In the genomic region with DNA sequence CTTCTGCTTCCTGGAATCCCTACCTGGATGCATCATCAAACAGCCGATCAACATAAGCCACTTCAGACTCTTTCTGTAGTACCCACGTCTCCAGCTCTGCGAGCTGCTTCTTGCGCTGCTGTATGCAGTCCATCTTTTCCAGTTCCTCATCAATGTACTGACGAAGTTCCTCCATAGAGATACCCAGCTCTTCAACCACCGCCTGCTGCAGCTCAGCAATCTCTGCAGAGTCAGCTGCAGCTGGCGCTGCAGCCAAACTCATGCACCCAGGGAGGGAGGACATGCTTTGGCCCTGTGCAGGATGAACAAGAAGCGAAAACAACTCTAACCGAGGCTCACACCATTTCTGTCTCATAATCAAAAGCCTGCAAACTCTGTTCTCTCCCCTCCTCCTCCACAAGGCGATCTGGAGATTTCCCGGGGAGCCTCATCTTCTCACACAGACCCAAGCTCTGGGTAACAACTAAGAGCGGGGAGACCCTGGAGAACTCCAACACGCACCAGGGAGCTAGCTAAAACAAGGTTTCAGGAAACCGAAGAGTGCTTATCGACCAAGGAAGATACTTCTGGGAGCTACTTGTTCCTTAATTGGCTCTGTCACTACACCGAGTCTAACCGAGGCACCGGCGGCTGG, we compare ENCODE assay signal across 15 mouse cellular contexts. TPM values are rescaled to one million over a fixed set of nuclear protein-coding genes. Genes with fewer than 3 reads are reported as not detected.
DNase-seq lines count a peak whose midpoint lies in the region; ATAC-seq and TF ChIP-seq lines count a peak whose summit lies in the region.
"Not testable (repeated sequence)": the region's sequence is repeated elsewhere in the genome, so short reads cannot be mapped to it uniquely, and the experiment has no call there.
"Had no signal": no experiment of that assay in that cellular context is flagged by ENCODE, and none has a peak within 500 bp of the region (broad histone marks: within the 10 kb centered on the region; RNA-seq: fewer than 3 reads in every experiment).

No protein-coding gene starts in this region.

- not testable (repeated sequence) for H3K27me3 ChIP-seq in G1E (ENCODE audit: insufficient read depth, low read length); heart, embryonic 10.5 days (ENCODE audit: insufficient read depth, poor library complexity, severe bottlenecking); hindbrain, embryonic 15.5 days; limb, embryonic 10.5 days (ENCODE audit: low read depth, poor library complexity, severe bottlenecking); lung, embryonic 15.5 days; midbrain, postnatal 0 days (ENCODE audit: insufficient read depth, low read length); stomach, embryonic 16.5 days (ENCODE audit: control insufficient read depth, insufficient read depth, low read length)

- WGBS in heart, embryonic 10.5 days = 24% methylated on average over 10 of the region's 19 CpGs
- WGBS in hindbrain, embryonic 15.5 days = 25% methylated on average over 10 of the region's 19 CpGs
- WGBS in limb, embryonic 10.5 days = 42% methylated on average over 11 of the region's 19 CpGs
- 15% methylated on average over 5 of the region's 19 CpGs for WGBS in lung, embryonic 15.5 days
- 25% methylated on average over 8 of the region's 19 CpGs for WGBS in midbrain, postnatal 0 days
- 20% methylated on average over 8 of the region's 19 CpGs for WGBS in stomach, embryonic 16.5 days

- DNase-seq in G1E (ENCODE audit: low spot score); heart, embryonic 10.5 days (ENCODE audit: low spot score); limb, embryonic 10.5 days (ENCODE audit: low spot score); midbrain, postnatal 0 days (ENCODE audit: low spot score): not testable (repeated sequence)

- H3K4me2 ChIP-seq in hindbrain, embryonic 15.5 days = peak overlapping the region; percentile 50
- peak overlapping the region; percentile 49 for H3K4me2 ChIP-seq in lung, embryonic 15.5 days
- peak overlapping the region; percentile 35; the same call in 1 of the 2 replicates for H3K4me2 ChIP-seq in midbrain, postnatal 0 days (ENCODE audit: low read depth, low read length, poor library complexity, severe bottlenecking)
- peak overlapping the region; percentile 40; the same call in 1 of the 2 replicates for H3K4me2 ChIP-seq in stomach, embryonic 16.5 days (ENCODE audit: low read depth, low read length)

- H3K27ac ChIP-seq in heart, embryonic 10.5 days; hindbrain, embryonic 15.5 days (replicated peaks); limb, embryonic 10.5 days; lung, embryonic 15.5 days; midbrain, postnatal 0 days (ENCODE audit: low read depth, low read length); stomach, embryonic 16.5 days (ENCODE audit: low read length): not testable (repeated sequence)

- H3K36me3 ChIP-seq in G1E (replicated peaks) = peaks cover 33% of the 10 kb centered on the region
- peaks cover 23% of the 10 kb centered on the region for H3K36me3 ChIP-seq in heart, embryonic 10.5 days
- H3K36me3 ChIP-seq in hindbrain, embryonic 15.5 days = peaks cover 21% of the 10 kb centered on the region
- H3K36me3 ChIP-seq in limb, embryonic 10.5 days = peaks cover 36% of the 10 kb centered on the region
- H3K36me3 ChIP-seq in lung, embryonic 15.5 days = peaks cover 20% of the 10 kb centered on the region
- peaks cover 13% of the 10 kb centered on the region; the same call in 1 of the 2 replicates for H3K36me3 ChIP-seq in midbrain, postnatal 0 days (ENCODE audit: insufficient read depth, low read length)
- H3K36me3 ChIP-seq in stomach, embryonic 16.5 days (ENCODE audit: control insufficient read depth, insufficient read depth, low read length) = not testable (repeated sequence)

- not testable (repeated sequence) for H3K9ac ChIP-seq in hindbrain, embryonic 15.5 days; lung, embryonic 15.5 days; midbrain, postnatal 0 days (replicated peaks; ENCODE audit: low read length, poor library complexity, severe bottlenecking); stomach, embryonic 16.5 days (ENCODE audit: low read length)

- TF ChIP-seq CTCF in G1E (IDR thresholded peaks at IDR 0.05; ENCODE audit: low read depth, low read length); midbrain, postnatal 0 days (IDR thresholded peaks at IDR 0.05): not testable (repeated sequence)

- ATAC-seq in G1E (ENCODE audit: extremely low read depth, insufficient number of reproducible peaks, low FRiP score, poor library complexity, severe bottlenecking); hindbrain, embryonic 15.5 days (ENCODE audit: low FRiP score, low read depth); lung, embryonic 15.5 days (ENCODE audit: borderline replicate concordance, extremely low read depth, low FRiP score, low TSS enrichment); stomach, embryonic 16.5 days (ENCODE audit: insufficient read depth, low FRiP score): not testable (repeated sequence)
- ATAC-seq in erythroblast, adult 5-6 weeks (replicated peaks; ENCODE audit: low FRiP score, poor library complexity, severe bottlenecking) = peak; percentile 22
- ATAC-seq in midbrain, postnatal 0 days (ENCODE audit: low FRiP score) = 0 out of 2 replicates have a peak, but pooled peaks have one; percentile 5

- peaks cover 21% of the 10 kb centered on the region for H3K9me3 ChIP-seq in G1E (replicated peaks)
- H3K9me3 ChIP-seq in heart, embryonic 10.5 days; hindbrain, embryonic 15.5 days; limb, embryonic 10.5 days (replicated peaks); lung, embryonic 15.5 days; midbrain, postnatal 0 days (ENCODE audit: low read length); stomach, embryonic 16.5 days (replicated peaks; ENCODE audit: control insufficient read depth, low read length): not testable (repeated sequence)

- H3K4me3 ChIP-seq in G1E (ENCODE audit: low read depth, low read length) = peak overlapping the region; percentile 63; the same call in 1 of the 2 replicates
- peak overlapping the region; percentile 68 for H3K4me3 ChIP-seq in heart, embryonic 10.5 days
- H3K4me3 ChIP-seq in hindbrain, embryonic 15.5 days = peak overlapping the region; percentile 45
- peak overlapping the region; percentile 62 for H3K4me3 ChIP-seq in limb, embryonic 10.5 days
- H3K4me3 ChIP-seq in lung, embryonic 15.5 days = peak overlapping the region; percentile 49
- H3K4me3 ChIP-seq in midbrain, postnatal 0 days (ENCODE audit: low read depth, low read length) = peak overlapping the region; percentile 41
- H3K4me3 ChIP-seq in stomach, embryonic 16.5 days (replicated peaks; ENCODE audit: low read length) = peak overlapping the region; percentile 56

- peaks cover 49% of the 10 kb centered on the region for H3K4me1 ChIP-seq in G1E (ENCODE audit: insufficient read depth, low read depth, low read length)
- not testable (repeated sequence) for H3K4me1 ChIP-seq in heart, embryonic 10.5 days; hindbrain, embryonic 15.5 days (replicated peaks); limb, embryonic 10.5 days; lung, embryonic 15.5 days; midbrain, postnatal 0 days (ENCODE audit: insufficient read depth, low read length); stomach, embryonic 16.5 days (ENCODE audit: control insufficient read depth, insufficient read depth, low read length)

RNA-seq across cellular contexts. Expression of a gene that starts 1.0 kb away (rescaled TPM):
- total RNA-seq in G1E (2014; fragmentation: Nextera tagmentation) = 157 and 159 TPM in 2 replicates
- 120 and 128 TPM in 2 replicates for total RNA-seq in G1E (2017)
- 66.1 and 72.8 TPM in 2 replicates for polyA plus RNA-seq in G1E (2012)
- total RNA-seq in erythroblast, adult 5-6 weeks (2015; ENCODE audit: low replicate concordance) = 6.1 and 20.6 TPM in 2 replicates
- total RNA-seq in erythroblast, adult 5-6 weeks (2017; ENCODE audit: low replicate concordance) = 6.6 and 7.5 TPM in 2 replicates
- 33.0 and 42.8 TPM in 2 replicates for polyA plus RNA-seq in heart, embryonic 10.5 days (2016; fragmentation: Nextera tagmentation; extraction: Ambion mirVana)
- polyA plus RNA-seq in hindbrain, embryonic 15.5 days (2015; fragmentation: Nextera tagmentation; extraction: Ambion mirVana) = 39.3 and 42.7 TPM in 2 replicates
- 57.1 and 62.9 TPM in 2 replicates for polyA plus RNA-seq in limb, embryonic 10.5 days (2016; fragmentation: Nextera tagmentation; extraction: Ambion mirVana)
- polyA plus RNA-seq in lung, embryonic 15.5 days (2015; fragmentation: Nextera tagmentation; extraction: Ambion mirVana) = 35.7 and 40.4 TPM in 2 replicates
- total RNA-seq in midbrain, postnatal 0 days (2014; rRNA removed) = 44.4 and 46.2 TPM in 2 replicates
- polyA plus RNA-seq in midbrain, postnatal 0 days (2015; fragmentation: Nextera tagmentation; extraction: Ambion mirVana) = 27.4 and 28.4 TPM in 2 replicates
- polyA plus RNA-seq in stomach, embryonic 16.5 days (2015; fragmentation: Nextera tagmentation; extraction: Ambion mirVana) = 35.2 and 36.9 TPM in 2 replicates

RNA-seq across cellular contexts. Expression of a gene that starts 41.4 kb away (rescaled TPM):
- 284 and 285 TPM in 2 replicates for total RNA-seq in G1E (2014; fragmentation: Nextera tagmentation)
- 197 and 249 TPM in 2 replicates for total RNA-seq in G1E (2017)
- polyA plus RNA-seq in G1E (2012) = 459 and 654 TPM in 2 replicates
- 45.1 and 45.2 TPM in 2 replicates for total RNA-seq in erythroblast, adult 5-6 weeks (2015; ENCODE audit: low replicate concordance)
- total RNA-seq in erythroblast, adult 5-6 weeks (2017; ENCODE audit: low replicate concordance) = 26.8 and 31.9 TPM in 2 replicates
- polyA plus RNA-seq in heart, embryonic 10.5 days (2016; fragmentation: Nextera tagmentation; extraction: Ambion mirVana) = 147 TPM in 2 replicates
- 92.7 and 101 TPM in 2 replicates for polyA plus RNA-seq in hindbrain, embryonic 15.5 days (2015; fragmentation: Nextera tagmentation; extraction: Ambion mirVana)
- 131 and 144 TPM in 2 replicates for polyA plus RNA-seq in limb, embryonic 10.5 days (2016; fragmentation: Nextera tagmentation; extraction: Ambion mirVana)
- polyA plus RNA-seq in lung, embryonic 15.5 days (2015; fragmentation: Nextera tagmentation; extraction: Ambion mirVana) = 201 and 203 TPM in 2 replicates
- total RNA-seq in midbrain, postnatal 0 days (2014; rRNA removed) = 58.5 and 62.7 TPM in 2 replicates
- 82.5 and 83.9 TPM in 2 replicates for polyA plus RNA-seq in midbrain, postnatal 0 days (2015; fragmentation: Nextera tagmentation; extraction: Ambion mirVana)
- polyA plus RNA-seq in stomach, embryonic 16.5 days (2015; fragmentation: Nextera tagmentation; extraction: Ambion mirVana) = 148 and 155 TPM in 2 replicates

RNA-seq across cellular contexts. Expression of a gene that starts 46.6 kb away (rescaled TPM):
- total RNA-seq in G1E (2014; fragmentation: Nextera tagmentation) (not detected in 2 replicates), G1E (2017) (not detected in 2 replicates)
- not detected in 2 replicates for polyA plus RNA-seq in G1E (2012)
- not detected in 2 replicates for total RNA-seq in erythroblast, adult 5-6 weeks (2015; ENCODE audit: low replicate concordance)
- not detected in 2 replicates for total RNA-seq in erythroblast, adult 5-6 weeks (2017; ENCODE audit: low replicate concordance)
- polyA plus RNA-seq in heart, embryonic 10.5 days (2016; fragmentation: Nextera tagmentation; extraction: Ambion mirVana) = not detected in 2 replicates
- polyA plus RNA-seq in hindbrain, embryonic 15.5 days (2015; fragmentation: Nextera tagmentation; extraction: Ambion mirVana) = not detected in 2 replicates
- polyA plus RNA-seq in limb, embryonic 10.5 days (2016; fragmentation: Nextera tagmentation; extraction: Ambion mirVana) = not detected in 2 replicates
- not detected in 2 replicates for polyA plus RNA-seq in lung, embryonic 15.5 days (2015; fragmentation: Nextera tagmentation; extraction: Ambion mirVana)
- total RNA-seq in midbrain, postnatal 0 days (2014; rRNA removed) = not detected in 2 replicates
- not detected in 2 replicates for polyA plus RNA-seq in midbrain, postnatal 0 days (2015; fragmentation: Nextera tagmentation; extraction: Ambion mirVana)
- 0.63 TPM in 1 of 2 replicates, not detected in the other for polyA plus RNA-seq in stomach, embryonic 16.5 days (2015; fragmentation: Nextera tagmentation; extraction: Ambion mirVana)
- total RNA-seq: adrenal gland, postnatal 4 days; gastrocnemius, postnatal 36 days; left cerebral cortex, postnatal 4 days; monocyte, adult 5-6 weeks had no signal
- polyA plus RNA-seq: erythroblast, embryonic 14.5 days; inflammation-experienced regulatory T-cells, adult 6 months; urinary bladder, adult 2 months had no signal

RNA-seq across cellular contexts. Expression of a gene that starts 49.1 kb away (rescaled TPM):
- total RNA-seq in G1E (2014; fragmentation: Nextera tagmentation) (15.2 and 29.8 TPM in 2 replicates), G1E (2017) (9.4 and 10.3 TPM in 2 replicates)
- 1.1 and 1.4 TPM in 2 replicates for polyA plus RNA-seq in G1E (2012)
- total RNA-seq in erythroblast, adult 5-6 weeks (2015; ENCODE audit: low replicate concordance) = 2.7 and 3.3 TPM in 2 replicates
- 0.98 and 2.1 TPM in 2 replicates for total RNA-seq in erythroblast, adult 5-6 weeks (2017; ENCODE audit: low replicate concordance)
- polyA plus RNA-seq in heart, embryonic 10.5 days (2016; fragmentation: Nextera tagmentation; extraction: Ambion mirVana) = 1.6 and 2.5 TPM in 2 replicates
- 0.47 and 0.72 TPM in 2 replicates for polyA plus RNA-seq in hindbrain, embryonic 15.5 days (2015; fragmentation: Nextera tagmentation; extraction: Ambion mirVana)
- polyA plus RNA-seq in limb, embryonic 10.5 days (2016; fragmentation: Nextera tagmentation; extraction: Ambion mirVana) = 1.2 and 1.6 TPM in 2 replicates
- polyA plus RNA-seq in lung, embryonic 15.5 days (2015; fragmentation: Nextera tagmentation; extraction: Ambion mirVana) = 1.6 and 2.3 TPM in 2 replicates
- 0.27 TPM in 1 of 2 replicates, not detected in the other for total RNA-seq in midbrain, postnatal 0 days (2014; rRNA removed)
- 0.32 TPM in 2 replicates for polyA plus RNA-seq in midbrain, postnatal 0 days (2015; fragmentation: Nextera tagmentation; extraction: Ambion mirVana)
- 6.8 and 13.2 TPM in 2 replicates for polyA plus RNA-seq in stomach, embryonic 16.5 days (2015; fragmentation: Nextera tagmentation; extraction: Ambion mirVana)
